Mouse (Mus musculus): ENCODE measurements around the gene Ttc28.

- TF ChIP-seq POLR2A (IDR thresholded peaks at IDR 0.05; ENCODE audit: extremely low read depth, insufficient read depth, low read length), result no peak
- TF ChIP-seq CTCF (IDR thresholded peaks at IDR 0.05; ENCODE audit: low read depth, low read length), result no peak
Measured at GRCm38 (mm10) chr5:111239223-111239622, 359.6 kb downstream of the Ttc28 start.
